Comparison of ENCODE assay signal across 8 mouse cellular contexts in genomic region chr8:44826936-44827335, GRCm38 (mm10).
A peak's percentile ranks its signal among the peaks of the same experiment; 100 is the strongest.
DNase-seq lines count a peak whose midpoint lies in the region; ATAC-seq lines count a peak whose summit lies in the region.

No protein-coding gene starts in this region.

- 15% methylated on average over 13 of the region's 13 CpGs for WGBS in embryonic facial prominence, embryonic 12.5 days
- WGBS in limb, embryonic 12.5 days, result 38% methylated on average over 13 of the region's 13 CpGs
- 40% methylated on average over 13 of the region's 13 CpGs for WGBS in neural tube, embryonic 14.5 days
- WGBS in liver, embryonic 11.5 days, result 62% methylated on average over 13 of the region's 13 CpGs

- H3K27me3 ChIP-seq in embryonic facial prominence, embryonic 12.5 days, result no peaks in the 10 kb centered on the region
- H3K27me3 ChIP-seq in limb, embryonic 12.5 days, result no peaks in the 10 kb centered on the region
- no peaks in the 10 kb centered on the region for H3K27me3 ChIP-seq in neural tube, embryonic 14.5 days (ENCODE audit: control insufficient read depth, insufficient read depth, low read length)
- H3K27me3 ChIP-seq in liver, embryonic 11.5 days (replicated peaks; ENCODE audit: control insufficient read depth, insufficient read depth, low read length), result no peaks in the 10 kb centered on the region

- H3K4me1 ChIP-seq in embryonic facial prominence, embryonic 12.5 days, result peaks cover 10% of the 10 kb centered on the region; the same call in 1 of the 2 replicates
- H3K4me1 ChIP-seq in limb, embryonic 12.5 days (replicated peaks), result peaks cover 10% of the 10 kb centered on the region; the same call in 1 of the 2 replicates
- no peaks in the 10 kb centered on the region for H3K4me1 ChIP-seq in neural tube, embryonic 14.5 days (ENCODE audit: control insufficient read depth, insufficient read depth, low read length)
- no peaks in the 10 kb centered on the region for H3K4me1 ChIP-seq in liver, embryonic 11.5 days (replicated peaks; ENCODE audit: control insufficient read depth, insufficient read depth, low read length)

- H3K9ac ChIP-seq in embryonic facial prominence, embryonic 12.5 days, result no peak overlapping the region
- H3K9ac ChIP-seq in limb, embryonic 12.5 days (replicated peaks), result no peak overlapping the region
- H3K9ac ChIP-seq in neural tube, embryonic 14.5 days (replicated peaks; ENCODE audit: low read depth, low read length), result no peak overlapping the region
- H3K9ac ChIP-seq in liver, embryonic 11.5 days (ENCODE audit: low read depth, low read length), result no peak overlapping the region

- ATAC-seq in embryonic facial prominence, embryonic 12.5 days (ENCODE audit: insufficient number of reproducible peaks, insufficient read depth, low FRiP score, low TSS enrichment), result peak; percentile 86
- ATAC-seq in limb, embryonic 12.5 days (ENCODE audit: insufficient number of reproducible peaks, insufficient read depth, low FRiP score, low TSS enrichment, low read depth), result peak; percentile 66; the same call in 1 of the 2 replicates
- ATAC-seq in neural tube, embryonic 14.5 days (ENCODE audit: low read depth), result no peak; the same call in 1 of the 2 replicates
- ATAC-seq in liver, embryonic 11.5 days (replicated peaks; ENCODE audit: low FRiP score), result no peak

- H3K27ac ChIP-seq in embryonic facial prominence, embryonic 12.5 days, result peak overlapping the region; percentile 12; the same call in 1 of the 2 replicates
- H3K27ac ChIP-seq in limb, embryonic 12.5 days, result no peak overlapping the region
- H3K27ac ChIP-seq in neural tube, embryonic 14.5 days (ENCODE audit: low read depth, low read length), result no peak overlapping the region; the same call in 1 of the 2 replicates
- no peak overlapping the region for H3K27ac ChIP-seq in liver, embryonic 11.5 days (ENCODE audit: low read depth, low read length)

- H3K4me3 ChIP-seq in embryonic facial prominence, embryonic 12.5 days, result no peak overlapping the region
- no peak overlapping the region for H3K4me3 ChIP-seq in limb, embryonic 12.5 days (replicated peaks)
- H3K4me3 ChIP-seq in neural tube, embryonic 14.5 days (ENCODE audit: low read depth, low read length), result no peak overlapping the region
- no peak overlapping the region for H3K4me3 ChIP-seq in liver, embryonic 11.5 days (ENCODE audit: low read depth, low read length)

- peaks cover 9% of the 10 kb centered on the region for H3K9me3 ChIP-seq in embryonic facial prominence, embryonic 12.5 days
- peaks cover 9% of the 10 kb centered on the region; the same call in 1 of the 2 replicates for H3K9me3 ChIP-seq in limb, embryonic 12.5 days
- H3K9me3 ChIP-seq in neural tube, embryonic 14.5 days (ENCODE audit: control insufficient read depth, low read length), result no peaks in the 10 kb centered on the region
- no peaks in the 10 kb centered on the region for H3K9me3 ChIP-seq in liver, embryonic 11.5 days (ENCODE audit: control insufficient read depth, low read length)

- 0 out of 2 replicates have a peak overlapping the region, but pooled peaks have one; percentile 7 for H3K4me2 ChIP-seq in embryonic facial prominence, embryonic 12.5 days (replicated peaks)
- H3K4me2 ChIP-seq in limb, embryonic 12.5 days, result 0 out of 2 replicates have a peak overlapping the region, but pooled peaks have one; percentile 13
- H3K4me2 ChIP-seq in neural tube, embryonic 14.5 days (ENCODE audit: low read depth, low read length), result peak overlapping the region; percentile 11; the same call in 1 of the 2 replicates
- H3K4me2 ChIP-seq in liver, embryonic 11.5 days, result no peak overlapping the region; the same call in 1 of the 2 replicates

- H3K36me3 ChIP-seq in embryonic facial prominence, embryonic 12.5 days, result no peaks in the 10 kb centered on the region
- H3K36me3 ChIP-seq in limb, embryonic 12.5 days, result peaks cover 3% of the 10 kb centered on the region; the same call in 1 of the 2 replicates
- H3K36me3 ChIP-seq in neural tube, embryonic 14.5 days (ENCODE audit: control insufficient read depth, insufficient read depth, low read length), result no peaks in the 10 kb centered on the region
- no peaks in the 10 kb centered on the region for H3K36me3 ChIP-seq in liver, embryonic 11.5 days (ENCODE audit: control insufficient read depth, insufficient read depth, low read length)

- peak; percentile 7 for DNase-seq in gastrocnemius, adult 18-20 months (ENCODE audit: low spot score)
- DNase-seq in gastrocnemius, postnatal 25 days, result no peak
- peak; percentile 17 to 18 for DNase-seq in heart, adult 9 months (ENCODE audit: low spot score in 2 of 2)
- peak; percentile 51 to 55 for DNase-seq in kidney, adult 8-10 months
- no peak for DNase-seq in liver, embryonic 11.5 days (ENCODE audit: low spot score)

Comparison
In these comparisons a context has a peak if more than half of its experiments do, and no peak if none do; other contexts are left out.
1. DNase-seq: peak in gastrocnemius, adult 18-20 months (single experiment), heart, adult 9 months (2 of 2) and kidney, adult 8-10 months (2 of 2); none in gastrocnemius, postnatal 25 days (single experiment) and liver, embryonic 11.5 days (single experiment).
2. ATAC-seq: peak in embryonic facial prominence, embryonic 12.5 days (single experiment) and limb, embryonic 12.5 days (single experiment); none in neural tube, embryonic 14.5 days (single experiment) and liver, embryonic 11.5 days (single experiment).